Mouse (Mus musculus) hindbrain, postnatal 0 days (tissue): ENCODE results near the gene Fbxo30. TPM values are rescaled to one million over a fixed set of nuclear protein-coding genes. Genes with fewer than 3 reads are reported as not detected.

Source experiments
- ATAC-seq: fragments of 200-750 bp; cut with Nextera tagmentation; 2 replicates; pipeline ENCODE4 v1.8.0; 2017; ENCODE audit warnings: mild to moderate bottlenecking, moderate TSS enrichment, moderate library complexity
- DNase-seq: peaks from one replicate; pipeline ENCODE4 v3.0.0-alpha.2; 2015; ENCODE audit warnings: low spot score
- H3K27ac ChIP-seq: fragments of 300-500 bp; sonication (generic); 2 replicates; pipeline ENCODE4 v1.5.1; 2014; ENCODE audit warnings: mild to moderate bottlenecking
- H3K27me3 ChIP-seq: fragments of 300-500 bp; sonication (generic); 2 replicates; pipeline ENCODE4 v1.6.1; 2014; ENCODE audit warnings: low read length, mixed read lengths; ENCODE audit not compliant: insufficient read depth
- H3K36me3 ChIP-seq: fragments of 300-500 bp; sonication (generic); 2 replicates; pipeline ENCODE4 v1.6.1; 2014; ENCODE audit warnings: low read length, mixed read lengths; ENCODE audit not compliant: insufficient read depth
- H3K4me1 ChIP-seq: fragments of 300-500 bp; sonication (generic); 2 replicates; pipeline ENCODE4 v1.6.1; 2014; ENCODE audit warnings: antibody characterized with exemption, low read length, mixed read lengths; ENCODE audit not compliant: insufficient read depth
- H3K4me2 ChIP-seq: fragments of 300-500 bp; sonication (generic); 2 replicates; pipeline ENCODE4 v1.6.1; 2014; ENCODE audit warnings: low read depth, mild to moderate bottlenecking, low read length, moderate library complexity, mixed read lengths
- H3K4me3 ChIP-seq: fragments of 300-500 bp; sonication (generic); 2 replicates; pipeline ENCODE4 v1.5.1; 2014; ENCODE audit warnings: low read length
- H3K9ac ChIP-seq: fragments of 300-500 bp; sonication (generic); replicated peaks from 2 replicates; pipeline ENCODE4 v1.6.1; 2014; ENCODE audit warnings: mild to moderate bottlenecking, low read length, moderate library complexity, mixed read lengths
- H3K9me3 ChIP-seq: fragments of 300-500 bp; sonication (generic); 2 replicates; pipeline ENCODE4 v1.6.1; 2016; ENCODE audit warnings: low read length, mixed read lengths
- CTCF ChIP-seq: IDR thresholded peaks from 2 replicates; pipeline ENCODE4 v1.5.1; 2016; ENCODE audit warnings: antibody characterized with exemption, control low read depth, low read depth
- WGBS: fragments of 180-500 bp; shearing (Covaris S2); extraction: QIAGEN DNeasy Blood & Tissue Kit; methylation state at CpG from one replicate; pipeline ENCODE4 v1.1.7; 2014; 5-methylcytosine and 5-hydroxymethylcytosine counted together
- polyA plus RNA-seq: library from polyadenylated mRNA; unstranded; fragments of >200 nt; fragmentation: Nextera tagmentation; extraction: Ambion mirVana; gene quantifications from 2 replicates; pipeline ENCODE4 v1.2.1, GENCODE M21; 2015
- total RNA-seq: library from RNA; depleted of rRNA; stranded (reverse); fragments of >200 nt; gene quantifications from 2 replicates; pipeline ENCODE4 v1.2.3, GENCODE M21; 2014

The Fbxo30 gene
- total and polyA plus RNA-seq, 2 experiments from 2014 or later = 8.8 to 11.3 TPM

- no peak overlapping the region for H3K4me2 ChIP-seq
- no peaks in the 10 kb centered on the region for H3K9me3 ChIP-seq
- ATAC-seq (no peak), DNase-seq (no peak)
- H3K4me1 ChIP-seq = no peaks in the 10 kb centered on the region
- H3K27me3 ChIP-seq = no peaks in the 10 kb centered on the region
- no peaks in the 10 kb centered on the region for H3K36me3 ChIP-seq
- H3K9ac ChIP-seq = no peak overlapping the region
- TF ChIP-seq CTCF = no peak
- H3K27ac ChIP-seq = no peak overlapping the region
- no peak overlapping the region for H3K4me3 ChIP-seq
Measured at GRCm38 (mm10) chr10:11269165-11269564, 12.0 kb upstream of the Fbxo30 start.

DNA sequence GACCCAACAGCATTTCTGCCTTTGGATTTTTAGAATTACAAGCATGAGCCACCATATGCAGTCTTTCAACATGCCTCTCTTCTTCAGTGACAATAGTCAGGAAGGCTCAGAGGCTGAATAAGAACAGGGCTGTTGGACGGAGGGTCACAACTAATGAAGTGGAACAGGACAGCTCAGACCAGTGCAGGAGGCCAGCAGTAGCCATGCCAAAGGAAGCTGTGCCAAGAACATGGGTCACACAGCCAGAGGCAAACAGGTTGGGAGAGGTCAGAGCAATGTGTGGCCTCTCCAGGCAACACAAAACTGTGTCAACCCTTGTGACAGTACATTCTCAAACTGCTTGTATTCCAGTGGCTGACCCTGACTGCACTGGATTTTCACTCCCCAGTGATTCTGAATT lies 6.7 kb upstream of the Fbxo30 start:
- Histone ChIP-seq H3K9me3 (no peaks in the 10 kb centered on the region), H3K4me1 (no peaks in the 10 kb centered on the region), H3K9ac (no peak overlapping the region), H3K36me3 (no peaks in the 10 kb centered on the region), H3K4me2 (no peak overlapping the region), H3K27me3 (no peaks in the 10 kb centered on the region), H3K27ac (no peak overlapping the region), H3K4me3 (no peak overlapping the region)
- ATAC-seq (no peak), DNase-seq (no peak)
- TF ChIP-seq CTCF = no peak
- WGBS = 22% methylated on average over 1 of the region's 1 CpGs

- peak; percentile 11 for DNase-seq
- no peaks in the 10 kb centered on the region for H3K27me3 ChIP-seq
- TF ChIP-seq CTCF = no peak
- H3K9ac ChIP-seq = peak overlapping the region; percentile 87
- H3K4me1 ChIP-seq = no peaks in the 10 kb centered on the region
- no peak for ATAC-seq
- H3K27ac ChIP-seq = peak overlapping the region; percentile 98
- H3K36me3 ChIP-seq = no peaks in the 10 kb centered on the region
- no peaks in the 10 kb centered on the region for H3K9me3 ChIP-seq
- H3K4me2 ChIP-seq = peak overlapping the region; percentile 84
- WGBS = 9% methylated on average over 6 of the region's 6 CpGs
- peak overlapping the region; percentile 99 for H3K4me3 ChIP-seq
Measured at GRCm38 (mm10) chr10:11280235-11280577, 924 bp upstream of the Fbxo30 start.

DNA sequence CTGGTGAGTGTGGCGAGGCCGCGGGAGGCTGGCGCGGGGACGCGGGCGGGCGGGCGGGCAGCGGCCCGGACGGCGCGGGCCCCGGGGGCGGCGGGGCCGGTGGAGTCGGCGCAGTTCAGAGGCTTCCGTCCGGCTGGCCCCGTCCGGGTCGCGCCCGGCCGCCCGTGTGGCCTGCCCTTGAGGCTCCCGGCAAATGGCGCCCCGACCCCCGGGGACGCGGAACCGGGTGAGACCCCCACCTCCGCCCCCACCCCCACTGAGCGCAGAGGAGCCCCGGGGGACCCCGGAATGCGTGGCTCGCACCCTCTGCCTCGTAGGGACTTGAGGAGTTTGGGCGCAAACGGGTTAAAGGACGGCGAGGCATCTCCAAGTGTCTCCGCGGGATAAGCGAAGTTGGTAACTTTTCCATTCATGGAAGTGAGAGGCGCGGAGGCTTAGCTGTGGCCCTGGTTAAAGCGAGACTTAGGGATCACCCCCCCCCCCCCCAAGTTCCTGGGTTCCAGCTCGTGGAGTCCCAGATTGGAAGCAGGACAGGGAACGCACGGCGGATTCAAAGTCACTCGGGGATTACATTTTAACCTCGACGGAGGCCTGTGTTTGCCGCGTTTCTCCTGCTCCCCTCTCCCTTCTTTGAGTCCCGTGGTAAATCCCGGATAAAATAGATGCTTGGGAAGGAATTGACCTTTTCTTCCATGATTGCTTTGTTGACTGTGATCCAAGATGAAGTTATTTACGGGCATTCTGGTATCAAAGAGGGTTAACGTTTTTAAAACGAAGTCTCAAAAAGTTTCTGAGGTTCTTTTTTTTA lies 572 bp downstream of the Fbxo30 start:
- ATAC-seq (peak; percentile 1), DNase-seq (peak; percentile 62)
- H3K4me3 ChIP-seq = peak overlapping the region; percentile 99
- peak overlapping the region; percentile 98 for H3K27ac ChIP-seq
- no peaks in the 10 kb centered on the region for H3K36me3 ChIP-seq
- no peaks in the 10 kb centered on the region for H3K27me3 ChIP-seq
- no peaks in the 10 kb centered on the region for H3K4me1 ChIP-seq
- no peaks in the 10 kb centered on the region for H3K9me3 ChIP-seq
- peak overlapping the region; percentile 87 for H3K9ac ChIP-seq
- under 1% methylated on average over 41 of the region's 68 CpGs for WGBS
- H3K4me2 ChIP-seq = peak overlapping the region; percentile 84
- no peak for TF ChIP-seq CTCF

GRCm38 (mm10) chr10:11282306-11282631 lies 1.1 kb downstream of the Fbxo30 start:
- H3K9ac ChIP-seq = peak overlapping the region; percentile 87
- peak overlapping the region; percentile 99 for H3K4me3 ChIP-seq
- H3K4me2 ChIP-seq = peak overlapping the region; percentile 84
- no peaks in the 10 kb centered on the region for H3K27me3 ChIP-seq
- no peaks in the 10 kb centered on the region for H3K9me3 ChIP-seq
- H3K4me1 ChIP-seq = no peaks in the 10 kb centered on the region
- TF ChIP-seq CTCF = no peak
- DNase-seq (peak; percentile 9), ATAC-seq (no peak)
- H3K27ac ChIP-seq = peak overlapping the region; percentile 98; the same call in 1 of the 2 replicates
- no peaks in the 10 kb centered on the region for H3K36me3 ChIP-seq
- 0% methylated on average over 4 of the region's 4 CpGs for WGBS

- H3K27me3 ChIP-seq = no peaks in the 10 kb centered on the region
- H3K4me2 ChIP-seq = no peak overlapping the region
- no peak overlapping the region for H3K27ac ChIP-seq
- no peak for TF ChIP-seq CTCF
- no peak overlapping the region for H3K4me3 ChIP-seq
- DNase-seq (no peak), ATAC-seq (no peak)
- H3K36me3 ChIP-seq = no peaks in the 10 kb centered on the region
- H3K9me3 ChIP-seq = no peaks in the 10 kb centered on the region
- H3K9ac ChIP-seq = no peak overlapping the region
- H3K4me1 ChIP-seq = no peaks in the 10 kb centered on the region
- 95% methylated on average over 6 of the region's 6 CpGs for WGBS
Measured at GRCm38 (mm10) chr10:11298418-11298817, 17.3 kb downstream of the Fbxo30 start.

GRCm38 (mm10) chr10:11305365-11306053 lies 24.4 kb downstream of the Fbxo30 start:
- H3K36me3 ChIP-seq = no peaks in the 10 kb centered on the region
- ATAC-seq (no peak), DNase-seq (peak; percentile 24)
- no peak overlapping the region for H3K4me2 ChIP-seq
- no peak overlapping the region for H3K27ac ChIP-seq
- no peaks in the 10 kb centered on the region for H3K4me1 ChIP-seq
- no peak for TF ChIP-seq CTCF
- no peaks in the 10 kb centered on the region for H3K9me3 ChIP-seq
- no peaks in the 10 kb centered on the region for H3K27me3 ChIP-seq
- no peak overlapping the region for H3K4me3 ChIP-seq
- 77% methylated on average over 9 of the region's 9 CpGs for WGBS
- no peak overlapping the region for H3K9ac ChIP-seq
